Mouse (Mus musculus) left cerebral cortex, postnatal 36 days (tissue): Measurements from ENCODE around the gene Fam222b. TPM values are rescaled to one million over a fixed set of nuclear protein-coding genes. Genes with fewer than 3 reads are reported as not detected.
"Not testable (repeated sequence)": the region's sequence is repeated elsewhere in the genome, so short reads cannot be mapped to it uniquely, and the experiment has no call there.

Experiments used
- DNase-seq, 2 experiments: peaks; one replicate each; pipeline ENCODE4 v3.0.0; 2021 to 2022; ENCODE audit warnings: low spot score in 2 of 2, mixed read lengths in 1 of 2
- intact Hi-C: fragments of 180-260 bp; cut with DNase I; formaldehyde crosslinking; loops from one replicate; pipeline ENCODE4 v1.15.1; 2025
- total RNA-seq, 2 experiments: library from RNA; stranded (reverse); gene quantifications; 2 replicates each; pipeline ENCODE4 v1.2.3; 2021

Fam222b gene
- 10 to 100 TPM; 29.0 to 29.7 TPM for total RNA-seq

DNA sequence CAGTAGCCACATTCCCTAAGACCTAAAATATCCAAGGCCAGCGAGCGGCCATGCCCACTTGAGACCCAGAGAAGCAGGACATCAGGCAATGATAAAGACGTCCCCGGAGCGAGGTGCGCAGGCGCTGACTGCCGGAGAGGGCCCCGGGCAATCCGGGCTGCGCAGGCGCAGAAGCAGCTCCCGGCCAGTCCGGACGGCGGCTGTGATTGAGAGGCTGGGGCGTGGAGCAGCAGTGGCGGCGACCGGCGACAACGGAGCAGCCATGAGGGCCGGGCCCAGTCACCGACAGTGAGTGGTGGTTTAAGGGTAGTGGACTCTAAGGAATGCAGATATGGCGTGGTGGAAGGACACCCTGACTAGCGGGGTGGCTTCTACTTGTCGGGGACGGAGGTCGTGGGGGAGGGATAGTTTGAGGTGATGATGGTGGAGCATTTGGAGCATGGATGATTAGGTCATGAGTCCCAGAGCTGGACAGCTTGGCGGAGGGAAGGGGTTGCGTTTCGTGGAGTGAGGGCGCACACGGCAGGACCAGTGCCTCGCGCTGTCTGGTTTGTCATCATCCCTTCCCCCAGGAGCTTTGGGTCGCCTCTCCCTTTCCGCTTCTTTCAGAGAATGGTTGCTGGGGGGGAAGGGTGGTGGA is at the start of gene Fam222b:
TSS of gene Fam222b (plus strand) at position 157 of the 640 bp plus-strand sequence.
- intact Hi-C loops: loop anchor here (1.0 to 5.0 kb wide), 2 partner anchors 14 to 58 kb away; partner anchors contain the start of gene Eral1

DNA sequence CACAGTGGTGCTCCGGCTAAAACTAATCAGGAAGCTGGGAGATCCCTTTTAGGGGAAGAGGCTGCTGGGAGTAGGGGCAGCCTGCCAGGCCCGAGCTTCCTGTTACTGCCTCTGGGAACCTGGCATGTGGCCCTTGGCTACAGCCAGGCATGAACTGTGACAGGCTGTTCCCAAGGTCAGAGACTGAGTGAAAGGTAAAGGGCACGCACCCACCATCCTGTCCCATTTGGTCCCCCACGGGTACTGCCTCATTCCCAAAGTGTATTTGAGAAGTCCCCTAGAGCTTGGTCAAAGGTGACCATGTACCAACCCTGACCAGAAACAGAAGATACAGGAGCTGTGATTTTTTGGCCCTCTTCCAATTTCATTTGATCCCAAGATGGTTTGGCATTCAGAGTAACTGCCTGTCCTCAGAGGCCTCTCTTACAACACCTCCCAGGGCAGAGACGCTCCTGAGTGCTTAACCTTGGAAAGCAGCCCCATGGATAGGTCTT is 49.7 kb upstream of the Fam222b start:
- DNase-seq: peak; percentile 29 to 34
- intact Hi-C loops: no loop called here

More for the DNA sequence above, at the start of gene Fam222b:
- DNase-seq: peak; percentile 90 to 91

DNA sequence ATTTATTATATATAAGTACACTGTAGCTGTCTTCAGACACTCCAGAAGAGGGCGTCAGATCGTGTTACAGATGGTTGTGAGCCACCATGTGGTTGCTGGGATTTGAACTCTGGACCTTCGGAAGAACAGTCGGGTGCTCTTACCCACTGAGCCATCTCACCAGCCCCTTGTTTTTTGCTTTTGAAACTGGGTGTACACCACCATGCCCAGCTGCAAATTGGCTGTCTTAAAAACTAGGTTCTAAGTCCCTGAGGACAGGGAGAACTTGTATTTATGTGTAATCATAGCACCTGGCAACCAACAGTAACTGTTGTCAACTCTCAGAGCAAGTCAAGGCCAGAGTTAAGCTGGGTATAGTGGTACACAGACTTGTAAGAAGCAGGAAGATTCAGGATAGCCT is 45.8 kb upstream of the Fam222b start:
- intact Hi-C loops, DNase-seq: not testable (repeated sequence)

DNA sequence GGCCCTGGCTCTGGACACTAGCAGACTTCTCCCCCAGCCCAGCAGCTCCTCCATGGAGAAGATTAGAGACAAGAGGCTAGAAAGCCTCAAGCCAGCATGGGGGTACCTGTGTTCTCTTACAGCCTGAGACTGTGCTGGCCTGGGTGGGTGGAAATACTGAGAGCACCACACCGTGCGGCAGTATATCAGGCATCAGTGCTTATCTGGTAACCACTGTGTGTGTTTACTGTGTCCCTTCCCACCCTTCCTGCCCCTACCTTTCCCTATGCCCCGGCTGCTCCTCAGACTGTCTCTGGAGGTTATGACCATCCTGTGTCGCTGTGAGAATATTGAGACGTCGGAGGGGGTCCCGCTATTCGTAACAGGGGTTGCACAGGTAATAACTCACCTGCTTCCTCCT is 41.4 kb upstream of the Fam222b start:
- intact Hi-C loops: no loop called here

DNA sequence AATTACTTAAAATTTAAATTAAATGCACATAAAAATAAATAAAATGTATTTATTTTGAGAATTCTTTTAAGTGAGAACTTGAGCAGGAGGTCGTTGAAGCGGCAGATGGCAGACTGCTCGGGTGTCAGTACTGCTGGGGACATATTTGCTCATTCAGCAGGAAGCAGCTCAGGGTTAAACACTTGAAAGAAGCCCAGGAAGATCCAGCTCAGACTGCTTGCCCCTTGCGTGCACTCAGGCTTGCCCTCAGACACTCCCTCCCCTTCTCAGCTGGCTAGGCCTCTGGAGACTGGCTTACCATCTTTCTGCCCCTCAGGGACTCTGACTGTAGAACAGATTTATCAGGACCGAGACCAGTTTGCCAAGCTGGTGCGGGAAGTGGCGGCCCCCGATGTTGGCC is 37.5 kb upstream of the Fam222b start:
- no peak for DNase-seq
- intact Hi-C loops: no loop called here

More for the DNA sequence above, 41.4 kb upstream of the Fam222b start:
- no peak for DNase-seq

DNA sequence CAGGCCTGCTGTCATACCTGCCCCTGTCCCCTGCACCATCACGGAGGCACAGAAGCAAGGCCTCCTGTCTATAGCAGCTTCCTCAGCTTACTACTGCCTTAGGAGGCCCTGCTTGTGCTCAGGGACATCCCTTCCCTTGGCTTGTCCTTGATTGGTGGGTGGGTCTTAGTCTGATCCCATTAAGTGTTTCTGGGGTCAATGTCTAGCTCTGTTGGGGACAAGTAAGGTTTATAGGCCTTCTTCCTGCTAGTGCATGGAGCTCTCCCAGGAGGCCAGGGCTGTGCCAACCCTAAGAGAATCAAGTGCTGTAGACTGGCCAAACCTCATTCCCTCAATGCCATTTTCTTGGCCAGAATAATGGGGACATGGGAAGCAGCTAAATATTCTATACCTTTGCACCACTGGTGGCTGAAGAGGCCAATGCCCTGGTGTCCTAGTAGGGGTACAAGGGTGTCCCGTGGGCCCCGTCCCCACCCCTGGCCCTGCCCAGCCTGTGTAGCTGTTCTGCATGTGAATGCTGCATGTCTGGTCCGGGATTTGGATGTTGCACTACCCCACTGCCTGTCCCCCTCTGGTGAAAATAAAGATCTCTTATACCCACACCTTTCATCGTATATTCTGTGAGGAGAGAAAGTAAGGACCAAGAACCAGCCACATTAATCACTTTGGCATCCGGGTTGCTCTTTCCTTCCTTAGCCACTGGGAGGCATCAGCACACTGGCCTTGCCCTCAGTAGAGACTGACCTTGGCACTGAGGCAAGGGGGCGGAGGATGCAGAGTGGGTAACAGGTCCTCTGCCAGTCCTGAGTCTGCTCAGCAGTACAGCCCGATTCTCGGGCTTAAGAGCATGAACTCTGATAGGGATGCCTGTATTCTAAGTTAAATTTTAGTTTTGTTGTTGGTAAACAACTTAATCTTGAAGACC is 34.4 kb upstream of the Fam222b start:
- DNase-seq: peak; percentile 15 to 29
- intact Hi-C loops: loop anchor here (5.0 kb wide), 2 partner anchors 97 to 117 kb away; partner anchors contain the start of genes Nek8 and Tlcd1

DNA sequence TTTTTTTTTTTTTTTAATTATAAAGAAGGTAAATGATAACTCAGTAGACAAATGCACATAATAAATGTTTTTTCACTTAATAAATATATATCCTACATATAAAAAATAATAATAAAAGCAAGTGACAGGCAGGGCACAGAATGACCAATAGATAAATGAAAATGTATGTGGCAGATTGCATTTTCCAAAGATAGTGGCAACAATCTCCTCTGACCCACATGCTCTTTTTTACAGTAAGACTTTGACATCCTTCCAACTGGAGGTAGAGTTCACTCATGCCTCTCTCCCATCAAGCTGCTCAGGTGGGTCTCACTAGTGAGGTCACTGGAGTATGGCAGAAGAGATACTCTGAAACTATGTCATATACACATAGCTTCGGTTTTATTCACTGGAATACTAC is 31.9 kb upstream of the Fam222b start:
- no peak for DNase-seq
- intact Hi-C loops: loop anchor here (5.0 kb wide), 2 partner anchors 95 to 115 kb away; partner anchors contain the start of genes Nek8 and Tlcd1

DNA sequence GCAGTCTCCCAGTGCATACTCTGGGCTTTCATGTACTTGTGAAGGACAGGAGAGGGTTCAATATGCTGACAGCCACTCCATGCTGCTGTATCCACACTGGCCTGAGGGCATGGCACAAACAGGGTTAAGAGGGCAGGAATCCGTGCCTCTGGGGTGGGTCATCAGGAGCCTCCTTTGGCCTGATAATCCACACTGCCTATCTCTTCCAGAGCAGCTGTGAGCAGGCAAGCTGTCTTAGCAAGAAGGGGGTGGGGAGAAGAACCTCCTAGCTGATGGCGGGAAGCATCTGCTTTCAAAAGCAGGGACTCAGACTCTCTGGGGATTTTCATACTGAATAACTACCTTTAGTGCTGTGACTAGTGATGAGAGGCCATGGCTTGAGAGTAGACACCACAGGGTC is 28.6 kb upstream of the Fam222b start:
- DNase-seq: no peak
- intact Hi-C loops: no loop called here

DNA sequence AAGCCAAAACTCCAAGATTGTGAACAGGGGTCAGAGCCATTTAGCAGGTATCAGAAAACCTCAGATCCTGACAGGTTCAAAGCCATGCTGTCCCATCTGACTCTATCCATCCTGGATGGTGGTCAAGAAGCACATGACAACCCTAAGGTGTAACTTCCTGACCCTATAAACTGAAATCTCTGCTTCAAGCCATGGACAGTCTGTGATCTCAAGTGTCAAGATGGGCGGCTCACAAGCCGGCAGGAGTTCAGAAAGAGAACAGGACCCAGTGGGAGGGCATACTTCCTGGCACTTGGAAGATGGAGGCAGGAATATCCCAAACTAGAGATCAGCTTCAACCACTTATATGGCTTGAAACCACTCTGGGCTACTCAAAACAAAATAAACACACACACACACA is 27.8 kb upstream of the Fam222b start:
- intact Hi-C loops: no loop called here
- DNase-seq: no peak

DNA sequence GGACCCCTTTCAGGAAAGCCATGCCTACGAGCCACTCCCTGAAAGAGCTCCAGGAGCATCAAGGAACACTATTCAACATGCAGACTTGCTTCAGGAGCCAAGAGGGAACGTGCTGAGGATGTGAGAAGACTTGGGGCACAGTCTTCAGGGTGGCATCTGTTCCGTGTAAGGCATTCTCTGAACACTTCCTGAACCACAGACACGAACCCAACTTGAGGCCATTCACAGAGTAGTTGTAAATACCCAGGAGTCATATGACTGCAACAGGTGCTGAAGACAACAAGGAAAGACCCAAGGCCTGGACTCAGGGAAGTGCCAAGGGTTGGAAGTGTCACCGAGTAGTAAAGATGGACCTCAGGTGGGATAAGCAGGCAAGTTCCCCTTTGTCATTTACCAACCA is 26.9 kb upstream of the Fam222b start:
- intact Hi-C loops: no loop called here
- no peak for DNase-seq

DNA sequence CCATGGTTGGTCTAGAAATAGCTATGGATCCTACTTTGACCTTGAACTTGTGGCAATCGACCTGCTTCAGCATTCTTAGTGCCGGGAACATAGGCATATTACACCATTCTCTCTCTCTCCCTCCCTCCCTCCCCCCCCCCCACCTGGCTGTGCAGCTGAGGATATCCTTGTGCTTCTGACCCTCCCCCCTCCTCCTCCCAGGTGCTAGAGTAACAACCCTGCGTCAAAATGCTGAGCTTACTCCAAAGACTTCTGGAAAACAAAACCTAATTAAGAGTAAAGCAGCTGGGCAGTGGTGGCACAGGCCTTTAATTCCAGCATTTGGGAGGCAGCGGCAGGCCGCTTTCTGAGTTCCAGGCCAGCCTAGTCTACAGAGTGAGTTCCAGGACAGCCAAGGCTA is 25.3 kb upstream of the Fam222b start:
- no peak for DNase-seq
- intact Hi-C loops: no loop called here

DNA sequence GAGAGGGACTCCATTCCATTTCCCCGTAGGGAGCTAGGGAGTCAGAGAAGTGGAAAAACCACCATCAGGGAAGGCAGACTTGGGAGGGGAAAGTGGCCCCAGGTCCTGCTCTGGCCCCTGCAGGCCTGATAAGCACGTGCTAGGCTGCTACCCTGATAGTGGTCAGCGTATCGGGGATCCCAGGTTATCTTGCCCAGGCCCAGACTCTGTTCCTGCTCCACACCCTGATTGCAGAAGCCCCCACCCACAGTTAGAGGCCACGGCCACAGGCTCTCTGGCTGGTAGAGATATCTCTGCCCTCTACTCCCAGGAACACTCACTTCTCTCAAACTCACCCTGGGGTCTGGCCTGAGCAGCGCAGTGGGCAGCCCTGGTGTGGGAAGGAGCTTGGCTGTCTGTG is 24.8 kb upstream of the Fam222b start:
- DNase-seq: no peak
- intact Hi-C loops: no loop called here

DNA sequence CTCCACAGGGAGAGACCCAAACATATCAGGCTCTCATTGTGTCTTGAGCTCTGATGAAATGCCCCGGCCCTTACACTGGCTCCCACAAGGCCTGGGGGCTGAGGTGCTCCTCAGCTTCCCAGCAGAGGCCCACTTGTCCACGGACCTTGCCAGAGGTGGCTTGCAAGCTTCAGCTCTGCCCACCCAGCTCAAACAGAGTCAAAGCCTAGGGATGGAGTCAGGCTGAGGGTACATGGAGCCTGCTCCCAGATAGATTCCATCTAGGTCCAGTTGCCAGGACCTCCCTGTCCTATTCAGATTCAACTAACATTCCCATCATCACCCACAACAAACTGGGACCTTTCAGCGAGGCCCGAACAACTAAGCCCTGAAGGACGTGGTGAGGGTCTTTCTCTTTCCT is 22.5 kb upstream of the Fam222b start:
- intact Hi-C loops: no loop called here

DNA sequence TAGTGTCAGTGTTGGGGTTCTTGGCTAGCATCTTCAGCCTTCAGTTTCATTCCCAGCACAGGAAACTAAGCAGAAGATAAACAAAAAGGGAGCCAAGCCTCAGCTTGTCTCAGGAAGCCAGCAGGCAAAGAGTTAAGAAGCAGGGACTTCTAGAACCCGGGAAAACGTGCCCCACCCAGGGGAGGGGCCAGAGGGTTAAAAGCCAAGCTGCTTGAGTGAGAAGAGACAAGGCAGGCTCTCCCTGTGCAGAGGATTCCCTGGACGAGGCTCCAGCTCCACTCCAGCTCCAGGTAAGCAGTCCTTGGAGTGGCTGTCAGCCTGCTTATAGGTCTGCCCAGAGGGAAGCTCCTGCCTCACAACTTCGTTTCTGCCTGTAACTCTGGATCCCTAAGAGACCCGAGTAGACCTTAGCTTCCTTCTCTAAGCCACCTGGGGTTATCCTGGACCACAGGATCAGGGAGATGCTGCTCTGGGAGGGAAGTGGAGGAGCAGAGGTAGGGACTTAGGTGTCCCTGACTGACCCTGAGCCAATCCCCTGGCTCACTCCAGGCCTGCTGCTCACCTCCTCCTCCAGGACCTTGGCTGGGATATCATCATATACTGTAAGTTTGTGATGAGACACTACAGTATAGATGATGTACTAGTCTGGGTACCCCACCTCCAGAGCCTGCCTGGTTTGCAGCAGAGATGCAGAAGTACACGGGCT is 21.9 kb upstream of the Fam222b start:
- no peak for DNase-seq
- intact Hi-C loops: no loop called here

More for the DNA sequence above, 22.5 kb upstream of the Fam222b start:
- no peak for DNase-seq

DNA sequence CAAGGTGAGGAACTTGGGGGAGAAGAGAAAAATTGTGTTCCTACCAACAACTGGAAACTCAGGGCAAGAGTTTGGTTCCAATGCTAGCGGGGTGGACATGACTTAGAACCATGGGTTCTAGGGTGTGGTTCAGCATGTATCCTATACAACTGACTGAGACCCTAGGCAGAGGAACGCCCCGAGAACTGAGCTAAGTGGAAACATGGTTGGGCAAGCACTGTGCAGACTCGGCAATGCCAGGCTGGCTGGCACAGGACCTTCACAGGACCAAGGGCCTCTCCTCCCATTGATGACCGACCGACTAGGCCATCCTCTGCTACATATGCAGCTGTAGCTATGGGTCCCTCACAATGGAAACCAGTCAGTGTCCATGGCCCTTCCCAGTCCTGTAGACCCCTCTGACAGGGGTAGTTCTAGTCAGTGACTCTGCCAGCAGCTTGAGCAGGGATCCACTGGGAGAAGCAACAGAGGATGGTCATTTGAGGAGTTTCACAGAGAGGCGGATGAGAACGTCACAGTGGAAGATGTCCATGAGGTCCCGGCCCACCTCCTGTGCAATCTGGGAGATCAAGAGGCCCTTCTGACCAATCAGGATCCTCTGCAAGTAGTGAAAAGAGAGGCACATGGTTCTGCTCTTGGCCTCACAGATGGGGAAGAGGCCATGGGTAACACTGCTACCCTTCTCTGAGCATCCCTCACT is 20.7 kb upstream of the Fam222b start:
- no peak for DNase-seq
- intact Hi-C loops: no loop called here

DNA sequence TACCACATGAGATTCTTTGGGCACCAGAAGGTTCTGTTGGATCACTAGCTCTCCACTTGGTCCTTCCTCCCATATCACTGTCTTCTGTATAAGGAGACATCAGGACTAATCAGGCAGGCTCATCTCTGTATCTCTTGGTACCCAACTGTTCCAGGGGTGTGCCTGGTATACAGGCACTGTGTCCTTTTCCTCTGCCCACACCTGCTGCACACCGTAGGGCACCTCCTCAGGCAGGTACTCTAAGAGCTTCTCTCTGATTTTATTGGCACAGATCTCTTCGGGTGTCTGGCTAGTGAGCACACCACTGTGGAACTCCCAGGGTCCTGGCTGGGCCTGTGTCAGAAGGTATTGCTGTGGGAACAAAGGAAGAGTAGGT is 20.2 kb upstream of the Fam222b start:
- DNase-seq: no peak
- intact Hi-C loops: no loop called here

DNA sequence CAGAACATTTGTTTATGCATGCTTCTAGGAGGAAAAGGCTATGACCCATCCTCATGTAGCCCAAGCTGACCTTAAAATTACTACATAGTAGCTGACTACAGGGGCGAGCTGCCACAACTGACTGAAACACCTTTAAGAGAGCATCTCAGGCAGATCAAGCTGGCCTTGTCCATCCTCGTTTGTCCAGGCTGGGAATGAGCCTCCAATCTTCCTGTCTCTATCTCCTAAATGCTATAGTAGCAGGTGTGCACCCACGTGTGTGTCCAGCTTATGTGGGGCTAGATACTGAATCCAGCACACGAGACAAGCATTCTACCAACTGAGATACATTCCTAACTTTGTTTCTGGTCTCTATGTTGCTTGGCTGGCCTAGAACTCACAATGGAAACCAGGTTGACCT is 19.8 kb upstream of the Fam222b start:
- intact Hi-C loops: no loop called here
- DNase-seq: no peak

DNA sequence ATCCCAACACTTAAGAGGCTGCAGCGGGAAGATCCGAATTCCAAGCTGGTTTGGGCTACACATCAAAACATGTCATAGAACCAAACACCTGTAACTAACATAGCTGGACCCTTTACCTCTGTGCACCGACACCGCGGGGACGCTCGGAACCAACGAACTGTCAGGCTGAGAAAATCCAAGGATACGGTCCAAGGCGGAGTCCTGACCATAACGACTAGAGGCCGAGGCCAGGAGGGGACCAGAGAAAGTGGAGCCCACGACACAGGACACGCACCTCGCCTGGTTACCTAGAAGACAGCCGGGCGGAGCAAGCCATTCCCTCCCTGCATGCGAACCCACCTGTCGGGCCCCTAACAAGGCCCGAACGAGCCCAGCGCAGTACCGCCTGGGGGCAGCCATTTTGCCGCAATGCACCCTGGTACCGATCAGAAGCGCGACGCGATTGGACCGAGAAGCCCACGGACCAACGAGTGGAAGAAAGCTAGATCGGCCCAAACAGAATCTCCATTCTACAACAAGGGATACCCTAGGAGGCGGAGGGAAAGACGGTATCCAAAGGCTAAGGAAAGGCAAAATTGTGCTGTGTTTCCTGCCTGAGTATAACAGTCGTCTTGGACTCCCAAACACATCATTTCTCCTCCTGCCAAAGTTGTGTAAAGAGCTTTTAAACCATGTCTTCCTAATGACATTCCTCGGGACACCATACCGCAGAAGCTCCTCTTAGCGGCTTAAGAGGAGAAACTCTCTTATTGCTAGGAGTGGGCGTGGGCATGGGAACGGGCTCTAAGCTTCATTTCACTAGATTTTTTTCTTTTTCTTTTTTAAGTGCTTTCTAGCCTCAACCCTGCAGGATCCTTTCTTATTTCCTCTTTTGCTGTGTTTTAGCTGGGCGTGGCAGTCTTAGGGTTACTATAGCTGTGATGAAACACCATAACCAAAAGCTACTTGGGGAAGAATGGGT is 14.2 kb upstream of the Fam222b start, which contains the start of gene Eral1:
TSS of gene Eral1 (minus strand) at position 423 of the 961 bp plus-strand sequence.
- peak; percentile 84 to 89 for DNase-seq
- intact Hi-C loops: loop anchor here (1.0 kb wide), 1 partner anchor 14 kb away; the partner anchor contains the start of gene Fam222b
